Mouse (Mus musculus) heart, postnatal 0 days (tissue): ENCODE results near the gene Cbfa2t3.

Experiments
- CTCF ChIP-seq: IDR thresholded peaks from 2 replicates; pipeline ENCODE4 v1.5.1; 2016; ENCODE audit warnings: antibody characterized with exemption, control low read depth, low read depth
- EP300 ChIP-seq: IDR thresholded peaks from 2 replicates; pipeline ENCODE4 v1.6.1; 2016; ENCODE audit warnings: antibody characterized with exemption, low read depth

DNA sequence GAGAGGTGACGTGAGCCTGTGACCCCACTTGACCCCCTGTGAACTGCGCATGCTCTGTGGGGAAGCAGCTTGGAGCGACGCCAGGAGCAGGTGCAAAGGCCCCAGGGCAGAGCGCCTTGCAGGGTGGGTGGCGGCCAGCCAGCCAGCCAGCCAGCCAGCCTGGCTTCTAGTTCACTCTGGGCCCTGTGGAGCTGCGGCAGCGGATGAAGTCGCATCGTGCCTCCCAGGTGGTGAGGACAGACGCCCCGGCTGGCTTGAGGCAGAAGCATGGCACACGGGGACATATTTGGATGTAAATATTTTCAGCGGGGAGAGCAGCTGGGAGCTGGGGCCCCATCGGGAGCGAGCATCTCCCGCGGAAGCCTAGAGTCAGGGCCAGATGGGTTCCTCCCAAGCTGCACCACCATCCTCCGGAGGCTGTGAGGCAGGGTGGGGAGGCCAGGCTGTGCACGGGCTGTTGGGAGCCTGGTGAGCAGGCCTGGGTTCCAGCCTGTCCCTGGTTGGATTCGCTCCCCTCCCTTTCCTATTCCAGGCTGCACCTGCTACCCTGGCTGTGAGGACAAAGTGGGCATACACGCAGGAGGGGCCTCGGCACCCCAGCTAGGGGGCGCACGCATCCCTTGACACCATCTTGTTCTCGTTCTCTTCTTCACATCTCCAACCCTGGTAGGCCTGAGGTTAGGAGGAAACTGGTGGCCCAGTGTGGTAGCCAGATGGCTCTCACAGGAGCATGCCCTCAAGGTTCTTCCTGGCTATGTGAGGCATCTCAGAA is 10.6 kb upstream of the Cbfa2t3 start:
- TF ChIP-seq CTCF (no peak), EP300 (no peak)
